Mouse (Mus musculus): Measurements from ENCODE around the gene 2210011C24Rik.
"Not testable (repeated sequence)": the region's sequence is repeated elsewhere in the genome, so short reads cannot be mapped to it uniquely, and the experiment has no call there.

The 2210011C24Rik gene

GRCm38 (mm10) chr8:83995973-83996372 lies 16.0 kb downstream of the 2210011C24Rik start:
- DNase-seq (ENCODE audit: low read depth, low spot score): no peak

DNA sequence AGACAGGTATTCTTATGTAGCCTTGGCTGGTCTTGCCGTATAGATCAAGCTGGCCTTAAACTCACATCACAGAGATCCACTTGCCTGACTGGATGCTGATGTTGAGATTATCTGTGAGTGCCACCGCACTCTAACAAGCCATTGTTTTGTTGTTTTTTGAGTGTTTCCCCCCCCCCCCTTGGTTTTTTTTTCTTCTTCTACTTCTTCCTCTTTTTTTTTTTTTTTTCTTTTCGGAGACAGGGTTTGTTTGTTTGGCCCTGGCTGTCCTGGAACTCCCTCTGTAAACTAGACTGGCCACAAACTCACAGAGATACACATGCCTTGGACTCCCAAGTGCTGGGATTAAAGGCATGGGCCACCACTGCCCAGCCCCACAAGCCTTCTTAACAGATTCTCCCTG lies 17.9 kb downstream of the 2210011C24Rik start:
- no peak for DNase-seq (ENCODE audit: low read depth, low spot score)

GRCm38 (mm10) chr8:83992488-83992887 lies 19.5 kb downstream of the 2210011C24Rik start:
- no peak for DNase-seq (ENCODE audit: low read depth, low spot score)

DNA sequence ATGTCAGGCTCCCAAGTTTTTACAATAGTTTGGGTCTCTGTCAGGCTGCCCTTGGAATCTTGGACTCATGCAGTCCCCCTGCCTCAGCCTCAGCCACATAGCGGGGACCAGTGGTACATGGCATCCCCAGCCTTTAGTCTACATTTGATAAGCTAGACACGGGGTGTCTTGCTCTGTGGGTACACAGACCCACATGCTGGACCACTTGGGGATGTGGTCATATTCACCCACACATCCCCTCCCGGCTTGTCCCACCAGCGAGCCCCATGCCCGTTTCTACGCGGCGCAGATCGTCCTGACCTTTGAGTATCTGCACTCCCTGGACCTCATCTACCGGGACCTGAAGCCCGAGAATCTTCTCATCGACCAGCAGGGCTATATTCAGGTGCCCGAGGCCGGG lies 21.8 kb downstream of the 2210011C24Rik start:
- no peak for DNase-seq (ENCODE audit: low read depth, low spot score)

- DNase-seq (ENCODE audit: low read depth, low spot score): no peak
Observed at GRCm38 (mm10) chr8:83989243-83989642, 22.7 kb downstream of the 2210011C24Rik start.

GRCm38 (mm10) chr8:83983222-83983621 lies 28.7 kb downstream of the 2210011C24Rik start:
- not testable (repeated sequence) for DNase-seq (ENCODE audit: low read depth, low spot score)

DNA sequence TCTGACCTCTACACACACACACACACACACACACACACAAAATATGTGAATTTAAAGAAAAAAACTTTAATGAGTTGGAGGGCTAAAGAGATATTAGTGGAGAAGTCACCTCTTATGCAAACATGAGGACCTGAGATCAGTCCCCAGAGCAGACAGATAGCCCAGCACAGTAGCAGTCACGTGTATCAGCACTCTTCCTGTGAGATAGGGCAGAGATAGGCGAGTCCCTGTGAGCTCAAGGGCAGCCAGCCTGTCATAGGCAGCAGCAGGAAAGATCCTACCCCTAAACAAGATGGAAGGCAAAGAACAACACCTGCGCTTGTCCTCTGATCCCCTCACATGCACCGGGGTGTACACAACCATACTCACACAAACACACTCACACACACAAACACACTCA lies 29.5 kb downstream of the 2210011C24Rik start:
- no peak for DNase-seq (ENCODE audit: low read depth, low spot score)

DNA sequence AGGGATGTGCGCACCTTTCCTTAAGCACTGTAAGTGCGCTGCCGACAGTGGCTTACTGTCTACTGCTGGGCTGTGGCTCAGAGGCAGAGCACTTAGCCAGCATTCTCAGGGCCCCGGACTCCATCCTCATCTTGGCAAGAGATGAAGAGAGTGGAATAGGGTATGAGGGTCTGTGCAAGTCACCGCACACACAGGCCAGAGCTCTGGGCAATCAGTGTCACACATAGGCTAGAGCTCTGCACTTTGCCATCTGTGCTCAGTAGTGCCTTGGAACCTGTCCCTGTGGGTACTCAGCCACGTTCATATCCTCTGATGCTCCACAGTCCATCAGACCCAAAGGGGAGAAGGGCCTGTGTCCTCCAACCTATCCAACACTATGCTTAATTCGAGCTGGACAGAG lies 30.4 kb downstream of the 2210011C24Rik start:
- DNase-seq (ENCODE audit: low read depth, low spot score): no peak

DNA sequence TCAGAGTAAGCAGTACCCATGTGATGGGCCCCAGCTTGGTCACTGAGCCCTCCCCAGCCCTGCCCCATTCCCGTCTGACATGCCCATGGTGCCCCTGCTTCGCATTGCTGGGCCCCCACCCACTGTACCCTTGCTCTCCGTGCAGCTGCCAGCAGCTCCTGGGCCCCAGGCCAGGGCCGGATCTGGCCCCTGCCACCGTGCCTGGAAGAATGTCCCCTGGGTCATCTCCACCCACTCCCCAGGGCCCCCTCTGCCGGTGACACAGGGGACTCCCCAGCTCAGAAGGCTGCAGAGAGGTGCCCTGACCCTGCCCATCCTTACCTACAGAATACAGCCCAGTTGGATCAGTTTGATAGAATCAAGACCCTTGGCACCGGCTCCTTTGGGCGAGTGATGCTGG lies 31.1 kb downstream of the 2210011C24Rik start:
- DNase-seq (ENCODE audit: low read depth, low spot score): peak; percentile 75

DNA sequence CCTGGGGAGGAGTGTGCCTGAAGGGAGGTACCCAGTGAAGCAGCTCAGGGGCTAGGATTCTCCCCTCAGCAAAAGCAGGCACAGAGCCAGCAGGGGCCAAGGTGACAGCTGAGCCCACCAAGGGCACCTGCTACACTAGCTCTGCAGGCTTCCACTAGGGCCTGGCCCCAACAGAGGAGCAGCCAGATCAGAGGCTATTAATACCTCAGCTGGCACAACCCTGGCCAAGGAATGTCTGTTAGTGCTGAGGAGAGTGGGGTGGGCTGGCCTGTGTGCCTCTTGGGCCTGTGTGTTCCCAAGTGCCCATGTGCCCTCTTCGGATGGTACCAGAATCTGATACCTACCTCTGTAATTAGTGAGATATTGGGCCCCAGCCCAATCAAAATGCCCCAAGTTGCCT lies 31.7 kb downstream of the 2210011C24Rik start:
- DNase-seq (ENCODE audit: low read depth, low spot score): peak; percentile 79

GRCm38 (mm10) chr8:83978200-83978599 lies 33.8 kb downstream of the 2210011C24Rik start:
- no peak for DNase-seq (ENCODE audit: low read depth, low spot score)

DNA sequence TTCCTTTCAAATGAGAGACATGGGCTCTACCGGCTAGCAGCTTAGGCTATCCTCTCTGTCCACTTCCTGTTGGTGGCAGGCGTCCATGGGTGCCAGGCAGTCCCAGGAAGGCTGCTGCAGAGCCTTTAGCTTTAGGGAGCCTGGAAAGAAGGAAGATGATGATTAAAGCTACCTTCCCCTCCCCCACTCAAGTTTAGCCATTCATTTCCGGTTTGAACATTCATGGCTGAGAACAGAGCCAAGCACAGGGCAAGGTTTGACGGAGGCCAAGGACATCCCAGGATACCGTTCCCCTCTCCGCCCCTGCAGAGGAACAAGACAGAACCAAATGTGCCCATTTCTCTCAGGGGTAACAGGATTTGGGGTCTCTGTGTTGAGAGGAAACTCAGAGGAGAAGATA lies 34.3 kb downstream of the 2210011C24Rik start:
- no peak for DNase-seq (ENCODE audit: low read depth, low spot score)

GRCm38 (mm10) chr8:83976779-83977350 lies 35.1 kb downstream of the 2210011C24Rik start:
- no peak for DNase-seq (ENCODE audit: low read depth, low spot score)

GRCm38 (mm10) chr8:83976101-83976630 lies 35.8 kb downstream of the 2210011C24Rik start:
- no peak for DNase-seq (ENCODE audit: low read depth, low spot score)

DNA sequence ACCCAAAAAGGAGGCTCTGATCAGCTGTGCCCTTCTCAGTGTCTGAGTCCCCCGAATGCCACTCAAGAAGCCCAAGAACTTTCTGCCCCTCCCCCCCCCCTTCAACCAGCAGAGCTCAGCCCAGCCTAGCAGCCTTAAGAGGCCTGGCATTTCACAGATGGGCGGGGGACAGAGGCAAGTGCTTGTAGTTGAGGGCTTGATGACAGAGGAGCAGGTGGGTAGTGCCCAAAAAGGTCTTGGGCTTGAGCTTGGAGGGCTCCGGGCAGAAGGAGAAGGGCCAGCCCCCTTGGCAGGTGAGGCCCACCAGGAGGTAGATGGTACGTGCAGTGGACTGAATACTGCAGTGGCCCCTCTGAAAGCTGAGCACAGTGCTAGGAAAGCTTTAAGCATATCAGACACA lies 37.5 kb downstream of the 2210011C24Rik start:
- no peak for DNase-seq (ENCODE audit: low read depth, low spot score)

GRCm38 (mm10) chr8:83973161-83974031 lies 38.6 kb downstream of the 2210011C24Rik start:
- DNase-seq (ENCODE audit: low read depth, low spot score): no peak

DNA sequence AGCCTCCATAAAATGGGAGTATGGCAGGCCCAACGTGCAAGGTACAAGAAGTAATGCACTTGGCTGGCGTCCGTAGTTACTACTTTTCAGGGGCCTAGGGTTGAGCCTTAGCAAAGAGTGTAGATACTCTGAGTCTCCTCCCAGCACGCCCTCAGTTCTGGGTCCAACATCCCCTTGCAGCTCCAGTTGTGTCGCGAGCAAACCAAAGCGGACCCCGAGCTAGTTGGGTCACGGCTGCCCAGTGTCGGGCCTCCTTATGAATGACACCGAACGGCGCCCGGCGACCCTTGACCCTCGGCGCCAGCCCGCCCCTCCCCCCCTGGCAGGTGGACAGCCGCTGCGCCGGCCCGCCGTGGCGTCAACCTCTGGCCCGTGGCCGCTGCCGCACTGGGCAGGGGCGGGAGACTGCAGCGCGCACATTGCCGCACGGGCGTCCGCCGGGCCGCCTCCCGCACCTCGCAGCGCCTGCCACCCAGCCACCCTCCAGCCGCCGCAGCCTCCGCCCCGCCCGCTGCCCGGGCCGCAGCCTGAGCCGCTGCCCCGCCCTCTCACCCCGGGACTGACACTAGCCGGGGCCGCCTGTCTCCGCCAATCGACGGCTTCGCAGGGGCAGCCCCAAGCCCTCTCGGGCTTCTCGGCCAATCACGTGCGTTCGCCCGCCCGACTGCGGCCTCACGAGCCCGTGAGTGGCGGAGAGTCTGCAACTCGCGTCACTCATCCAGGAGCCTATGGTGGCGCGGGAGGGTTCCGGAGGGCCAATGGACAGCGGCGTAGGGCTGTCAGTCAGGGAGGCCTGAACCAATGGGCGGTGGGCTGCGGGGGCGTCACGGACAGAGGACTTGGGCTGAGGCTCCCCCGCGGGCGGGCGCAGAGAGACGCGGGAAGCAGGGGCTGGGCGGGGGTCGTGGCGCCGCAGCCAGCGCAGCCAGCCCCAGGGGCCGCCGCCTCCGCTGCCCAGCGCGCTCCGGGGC lies 39.5 kb downstream of the 2210011C24Rik start, which contains the start of gene Prkaca:
Gene Prkaca, plus strand, starts transcription at position 844 of the 971 bp plus-strand sequence.
- peak; percentile 99 for DNase-seq (ENCODE audit: low read depth, low spot score)

GRCm38 (mm10) chr8:83971661-83972060 lies 40.3 kb downstream of the 2210011C24Rik start:
- no peak for DNase-seq (ENCODE audit: low read depth, low spot score)

DNA sequence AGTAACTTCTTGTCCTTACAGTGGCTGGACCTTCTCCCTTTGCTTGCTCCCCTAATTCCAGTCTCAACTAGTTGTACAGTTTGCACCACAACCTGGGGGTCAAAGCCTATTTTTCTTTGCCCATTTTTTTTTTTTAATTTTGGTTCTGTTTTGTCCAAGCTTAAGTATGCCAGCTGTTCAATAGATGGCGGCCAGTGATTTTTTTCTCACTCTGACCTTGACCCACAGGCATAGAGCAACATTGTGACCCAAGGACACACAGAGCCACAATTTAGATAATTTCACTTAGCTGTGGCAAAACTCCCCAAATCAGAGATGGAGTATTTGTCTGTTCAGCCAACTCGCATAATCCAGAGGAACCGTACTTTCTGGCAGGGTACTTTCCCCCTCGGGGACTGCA lies 40.9 kb downstream of the 2210011C24Rik start:
- DNase-seq (ENCODE audit: low read depth, low spot score): no peak

- no peak for DNase-seq (ENCODE audit: low read depth, low spot score)
Observed at GRCm38 (mm10) chr8:83967701-83968100, 44.3 kb downstream of the 2210011C24Rik start.

- peak; percentile 90 for DNase-seq (ENCODE audit: low read depth, low spot score)
Observed at GRCm38 (mm10) chr8:83964015-83964765, 47.8 kb downstream of the 2210011C24Rik start.

All from skeletal muscle tissue, adult 2 months (tissue).